Mouse (Mus musculus) heart, embryonic 11.5 days (tissue): ENCODE measurements around the gene Clcn1. TPM values are rescaled to one million over a fixed set of nuclear protein-coding genes. Genes with fewer than 3 reads are reported as not detected.

ENCODE experiments used
- ATAC-seq: fragments of 200-750 bp; cut with Nextera tagmentation; replicated peaks from 2 replicates; pipeline ENCODE4 v1.8.0; 2017; ENCODE audit warnings: moderate library complexity; ENCODE audit not compliant: insufficient number of reproducible peaks, low FRiP score, low TSS enrichment
- H3K27ac ChIP-seq: fragments of 300-500 bp; sonication (generic); 2 replicates; pipeline ENCODE4 v1.5.1; 2014; ENCODE audit warnings: mild to moderate bottlenecking, low read depth, low read length
- H3K27me3 ChIP-seq: fragments of 300-500 bp; sonication (generic); 2 replicates; pipeline ENCODE4 v1.6.1; 2014; ENCODE audit warnings: mild to moderate bottlenecking, low read length, mixed read lengths; ENCODE audit not compliant: control insufficient read depth, insufficient read depth
- H3K36me3 ChIP-seq: fragments of 300-500 bp; sonication (generic); 2 replicates; pipeline ENCODE4 v1.6.1; 2014; ENCODE audit warnings: mild to moderate bottlenecking, low read length, moderate library complexity, mixed read lengths; ENCODE audit not compliant: control insufficient read depth, insufficient read depth
- H3K4me1 ChIP-seq: fragments of 300-500 bp; sonication (generic); 2 replicates; pipeline ENCODE4 v1.6.1; 2014; ENCODE audit warnings: low read length; ENCODE audit not compliant: control insufficient read depth, insufficient read depth
- H3K4me2 ChIP-seq: fragments of 300-500 bp; sonication (generic); 2 replicates; pipeline ENCODE4 v1.6.1; 2014; ENCODE audit warnings: mild to moderate bottlenecking, moderate library complexity
- H3K4me3 ChIP-seq: fragments of 300-500 bp; sonication (generic); 2 replicates; pipeline ENCODE4 v1.5.1; 2014; ENCODE audit warnings: low read depth, low read length
- H3K9ac ChIP-seq: fragments of 300-500 bp; sonication (generic); 2 replicates; pipeline ENCODE4 v1.6.1; 2014; ENCODE audit warnings: mild to moderate bottlenecking, low read depth, low read length, moderate library complexity
- H3K9me3 ChIP-seq: fragments of 300-500 bp; sonication (generic); replicated peaks from 2 replicates; pipeline ENCODE4 v1.6.1; 2016; ENCODE audit warnings: low read length; ENCODE audit not compliant: control insufficient read depth
- WGBS: fragments of 180-500 bp; shearing (Covaris S2); extraction: QIAGEN DNeasy Blood & Tissue Kit; methylation state at CpG from one replicate; pipeline ENCODE4 v1.1.7; 2014; ENCODE audit not compliant: insufficient replicate concordance; 5-methylcytosine and 5-hydroxymethylcytosine counted together
- polyA plus RNA-seq: library from polyadenylated mRNA; unstranded; fragments of >200 nt; fragmentation: Nextera tagmentation; extraction: Ambion mirVana; gene quantifications from 2 replicates; pipeline ENCODE4 v1.2.1, GENCODE M21; 2014

Clcn1 gene
- polyA plus RNA-seq, 1 experiment from 2014 or later: 0.82 TPM

GRCm38 (mm10) chr6:42339189-42339588, 52.7 kb downstream of the Clcn1 start:
- no peaks in the 10 kb centered on the region for H3K36me3 ChIP-seq
- no peaks in the 10 kb centered on the region for H3K9me3 ChIP-seq
- no peak overlapping the region for H3K9ac ChIP-seq
- H3K4me2 ChIP-seq: no peak overlapping the region
- no peak overlapping the region for H3K4me3 ChIP-seq
- H3K4me1 ChIP-seq: no peaks in the 10 kb centered on the region
- H3K27me3 ChIP-seq: no peaks in the 10 kb centered on the region
- WGBS: 68% methylated on average over 2 of the region's 2 CpGs
- no peak overlapping the region for H3K27ac ChIP-seq
- ATAC-seq: no peak

DNA sequence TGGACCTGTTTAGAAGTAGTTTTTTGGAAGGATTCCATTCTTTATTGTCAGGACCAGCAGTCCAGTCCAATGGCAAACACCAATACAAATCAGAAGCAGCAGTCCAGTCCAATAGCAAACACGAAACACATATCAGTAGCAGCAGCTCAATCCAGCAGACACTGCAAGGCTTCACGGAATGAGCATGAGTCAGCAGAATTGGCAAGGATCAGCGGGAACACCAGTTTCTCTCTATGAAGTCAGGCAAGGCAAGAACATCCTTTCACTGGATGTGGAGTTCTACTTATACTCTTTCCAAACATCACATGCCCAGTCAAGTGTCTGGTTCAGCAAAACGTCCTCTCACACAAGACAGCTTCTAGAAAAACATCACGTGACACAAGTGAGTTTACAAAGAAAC, 53.5 kb downstream of the Clcn1 start:
- Histone ChIP-seq H3K4me2 (no peak overlapping the region), H3K27ac (no peak overlapping the region), H3K4me1 (no peaks in the 10 kb centered on the region), H3K9ac (no peak overlapping the region), H3K36me3 (no peaks in the 10 kb centered on the region), H3K27me3 (no peaks in the 10 kb centered on the region), H3K4me3 (no peak overlapping the region), H3K9me3 (no peaks in the 10 kb centered on the region)
- WGBS: 71% methylated on average over 5 of the region's 5 CpGs
- no peak for ATAC-seq

DNA sequence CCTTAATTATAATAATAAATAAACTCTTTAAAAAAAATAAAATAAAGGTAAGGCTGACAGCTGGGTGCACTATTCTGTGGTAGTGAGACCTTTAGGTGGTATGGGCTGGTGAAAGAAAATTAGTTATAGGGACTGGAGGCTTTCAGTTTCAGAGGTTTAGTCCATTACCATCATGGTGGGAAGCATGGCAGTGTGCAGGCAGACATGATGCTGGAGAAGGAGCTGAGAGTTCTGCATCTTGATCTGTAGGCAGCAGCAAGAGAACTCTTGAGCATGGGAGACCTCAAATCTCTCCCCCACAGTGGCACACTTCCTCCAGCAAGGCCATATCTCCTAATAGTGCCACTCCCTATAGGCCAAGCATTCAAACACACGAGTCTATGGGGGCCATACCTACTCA, 55.7 kb downstream of the Clcn1 start:
- no peak overlapping the region for H3K4me3 ChIP-seq
- no peak for ATAC-seq
- H3K27me3 ChIP-seq: no peaks in the 10 kb centered on the region
- H3K9ac ChIP-seq: no peak overlapping the region
- 69% methylated on average over 1 of the region's 1 CpGs for WGBS
- H3K9me3 ChIP-seq: no peaks in the 10 kb centered on the region
- H3K27ac ChIP-seq: no peak overlapping the region
- H3K36me3 ChIP-seq: no peaks in the 10 kb centered on the region
- H3K4me1 ChIP-seq: no peaks in the 10 kb centered on the region
- H3K4me2 ChIP-seq: no peak overlapping the region

- Histone ChIP-seq H3K36me3 (no peaks in the 10 kb centered on the region), H3K9ac (no peak overlapping the region), H3K27ac (no peak overlapping the region), H3K9me3 (no peaks in the 10 kb centered on the region), H3K4me2 (no peak overlapping the region), H3K4me3 (no peak overlapping the region), H3K27me3 (no peaks in the 10 kb centered on the region), H3K4me1 (no peaks in the 10 kb centered on the region)
- ATAC-seq: no peak
- 76% methylated on average over 9 of the region's 9 CpGs for WGBS
Observed at GRCm38 (mm10) chr6:42343361-42344120, 57.1 kb downstream of the Clcn1 start.

- no peak for ATAC-seq
- 77% methylated on average over 1 of the region's 1 CpGs for WGBS
Observed at GRCm38 (mm10) chr6:42344255-42344654, 57.8 kb downstream of the Clcn1 start.

GRCm38 (mm10) chr6:42348281-42349005, 62.0 kb downstream of the Clcn1 start:
- H3K9ac ChIP-seq: no peak overlapping the region
- H3K27me3 ChIP-seq: no peaks in the 10 kb centered on the region
- H3K27ac ChIP-seq: no peak overlapping the region; the same call in 1 of the 2 replicates
- no peaks in the 10 kb centered on the region for H3K9me3 ChIP-seq
- peak overlapping the region; percentile 97 for H3K4me2 ChIP-seq
- peaks cover 29% of the 10 kb centered on the region for H3K4me1 ChIP-seq
- peaks cover 4% of the 10 kb centered on the region; the same call in 1 of the 2 replicates for H3K36me3 ChIP-seq
- H3K4me3 ChIP-seq: peak overlapping the region; percentile 90
- WGBS: 41% methylated on average over 12 of the region's 12 CpGs
- no peak for ATAC-seq

More at GRCm38 (mm10) chr6:42344255-42344654, 57.8 kb downstream of the Clcn1 start:
- no peaks in the 10 kb centered on the region for H3K27me3 ChIP-seq
- no peaks in the 10 kb centered on the region for H3K9me3 ChIP-seq
- no peaks in the 10 kb centered on the region for H3K36me3 ChIP-seq
- H3K27ac ChIP-seq: no peak overlapping the region
- H3K4me1 ChIP-seq: 0 out of 2 replicates have a peak, but pooled peaks cover 2% of the 10 kb centered on the region
- H3K4me3 ChIP-seq: no peak overlapping the region
- no peak overlapping the region for H3K9ac ChIP-seq
- no peak overlapping the region for H3K4me2 ChIP-seq

DNA sequence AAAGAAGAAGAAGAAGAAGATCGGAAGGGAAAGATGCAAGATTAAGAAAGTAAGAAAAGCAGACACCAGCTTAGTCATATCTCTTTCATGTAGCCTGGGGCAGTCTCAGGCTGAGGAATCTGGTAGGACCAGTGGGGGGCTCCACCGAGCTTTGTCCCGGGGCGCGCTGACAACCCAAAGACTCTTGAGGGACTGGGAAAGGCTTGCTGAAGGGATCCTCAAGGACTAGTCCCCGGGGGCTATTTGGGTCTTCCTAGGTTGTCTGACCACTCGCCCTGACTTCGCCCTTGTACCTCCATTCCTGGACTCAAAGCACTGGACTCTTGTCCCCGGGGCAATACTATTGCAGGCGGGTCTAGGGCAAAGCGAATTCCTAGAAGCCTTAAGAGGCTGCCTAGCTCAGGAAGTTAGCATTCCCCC, 62.5 kb downstream of the Clcn1 start:
- Histone ChIP-seq H3K36me3 (peaks cover 4% of the 10 kb centered on the region; the same call in 1 of the 2 replicates), H3K9me3 (no peaks in the 10 kb centered on the region), H3K4me2 (peak overlapping the region; percentile 97), H3K9ac (peak overlapping the region; percentile 94), H3K4me1 (peaks cover 34% of the 10 kb centered on the region), H3K4me3 (peak overlapping the region; percentile 90), H3K27me3 (no peaks in the 10 kb centered on the region), H3K27ac (peak overlapping the region; percentile 99)
- WGBS: under 1% methylated on average over 11 of the region's 11 CpGs
- ATAC-seq: peak; percentile 21; the same call in 1 of the 2 replicates

GRCm38 (mm10) chr6:42349426-42350020, 63.0 kb downstream of the Clcn1 start, which contains the start of gene Zyx:
Gene Zyx, plus strand, starts transcription at chr6:42349630.
- Histone ChIP-seq H3K9me3 (no peaks in the 10 kb centered on the region), H3K4me2 (peak within 1 kb of the TSS; percentile 97), H3K9ac (peak within 1 kb of the TSS; percentile 94), H3K27ac (peak within 1 kb of the TSS; percentile 99), H3K36me3 (peaks cover 4% of the 10 kb centered on the region; the same call in 1 of the 2 replicates), H3K27me3 (no peaks in the 10 kb centered on the region), H3K4me1 (peaks cover 39% of the 10 kb centered on the region), H3K4me3 (peak within 1 kb of the TSS; percentile 90)
- WGBS: 0% methylated on average over 27 of the region's 36 CpGs
- peak; percentile 91 for ATAC-seq
